Mouse (Mus musculus) heart, adult 9 months (tissue): ENCODE results near the gene Anapc16.
A peak's percentile ranks its signal among the peaks of the same experiment; 100 is the strongest.

Experiments used
- DNase-seq, 2 experiments: peaks; one replicate each; pipeline ENCODE4 v3.0.0; 2022; ENCODE audit warnings: low spot score in 2 of 2

The Anapc16 gene

GRCm38 (mm10) chr10:60002673-60003212, at the start of gene Anapc16, which contains the start of gene Ascc1:
Gene Anapc16 (minus strand): TSS chr10:60003135.
Gene Ascc1 (plus strand): TSS chr10:60002805.
- DNase-seq = peak; percentile 95

- DNase-seq = no peak
Observed at GRCm38 (mm10) chr10:60050581-60050980, 47.6 kb upstream of the Anapc16 start.

GRCm38 (mm10) chr10:60046696-60047095, 43.8 kb upstream of the Anapc16 start:
- DNase-seq = no peak

GRCm38 (mm10) chr10:60042350-60042922, 39.5 kb upstream of the Anapc16 start:
- no peak for DNase-seq

- no peak for DNase-seq
Observed at GRCm38 (mm10) chr10:60035744-60036143, 32.8 kb upstream of the Anapc16 start.

GRCm38 (mm10) chr10:60034621-60035020, 31.7 kb upstream of the Anapc16 start:
- no peak for DNase-seq

GRCm38 (mm10) chr10:60033064-60033463, 30.1 kb upstream of the Anapc16 start:
- DNase-seq = no peak

GRCm38 (mm10) chr10:60032622-60033021, 29.7 kb upstream of the Anapc16 start:
- no peak for DNase-seq

- no peak for DNase-seq
Observed at GRCm38 (mm10) chr10:60031985-60032384, 29.1 kb upstream of the Anapc16 start.

- no peak for DNase-seq
Observed at GRCm38 (mm10) chr10:60031562-60031961, 28.6 kb upstream of the Anapc16 start.

- DNase-seq = no peak
Observed at GRCm38 (mm10) chr10:60029387-60029786, 26.5 kb upstream of the Anapc16 start.

- no peak for DNase-seq
Observed at GRCm38 (mm10) chr10:60028979-60029378, 26.0 kb upstream of the Anapc16 start.

- no peak for DNase-seq
Observed at GRCm38 (mm10) chr10:60028181-60028580, 25.2 kb upstream of the Anapc16 start.

GRCm38 (mm10) chr10:60027619-60028084, 24.7 kb upstream of the Anapc16 start:
- DNase-seq = no peak

- no peak for DNase-seq
Observed at GRCm38 (mm10) chr10:60026759-60027395, 23.9 kb upstream of the Anapc16 start.

- DNase-seq = no peak
Observed at GRCm38 (mm10) chr10:60023751-60024150, 20.8 kb upstream of the Anapc16 start.

GRCm38 (mm10) chr10:60019299-60019698, 16.4 kb upstream of the Anapc16 start:
- no peak for DNase-seq

GRCm38 (mm10) chr10:60016223-60016622, 13.3 kb upstream of the Anapc16 start:
- DNase-seq = no peak

GRCm38 (mm10) chr10:60009115-60009514, 6.2 kb upstream of the Anapc16 start:
- no peak for DNase-seq

GRCm38 (mm10) chr10:60005264-60005663, 2.3 kb upstream of the Anapc16 start:
- DNase-seq = no peak

- DNase-seq = no peak
Observed at GRCm38 (mm10) chr10:60003847-60004246, 912 bp upstream of the Anapc16 start.

- DNase-seq = no peak
Observed at GRCm38 (mm10) chr10:60003213-60003752, 348 bp upstream of the Anapc16 start.

- DNase-seq = no peak
Observed at GRCm38 (mm10) chr10:60002203-60002602, 732 bp downstream of the Anapc16 start.
